In the genomic region with DNA sequence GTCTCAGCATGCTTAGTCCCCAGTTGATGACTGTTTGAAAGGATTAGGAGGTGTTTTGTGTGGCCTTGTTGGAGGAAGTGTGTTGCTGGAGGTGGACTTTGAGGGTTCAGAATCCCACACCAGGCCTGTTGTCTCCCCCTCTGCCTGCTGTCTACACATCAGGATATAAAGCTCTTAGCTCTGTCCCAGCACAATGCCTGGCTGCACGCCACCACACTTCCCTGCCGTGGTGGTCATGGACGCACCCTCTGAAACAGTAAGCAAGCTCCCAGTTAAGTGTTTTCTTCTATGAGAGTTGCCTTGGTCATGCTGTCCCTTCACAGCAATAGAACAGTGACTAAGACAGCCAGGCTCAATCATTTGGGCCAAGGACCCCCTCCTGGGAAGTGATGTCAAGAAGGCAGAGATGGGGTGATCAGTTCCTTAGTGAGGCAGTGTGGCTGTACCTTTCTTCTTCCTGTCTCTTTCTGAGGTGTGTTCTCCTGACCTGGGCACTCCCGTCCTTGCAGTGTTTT, we compare ENCODE assay signal across 17 mouse cellular contexts.
DNase-seq lines count a peak whose midpoint lies in the region; ATAC-seq and TF ChIP-seq lines count a peak whose summit lies in the region.
"Had no signal": no experiment of that assay in that cellular context is flagged by ENCODE, and none has a peak within 500 bp of the region (broad histone marks: within the 10 kb centered on the region; RNA-seq: fewer than 3 reads in every experiment).

No protein-coding gene starts in this region.

- H3K4me3 ChIP-seq in gastrocnemius, adult 2 months: no peak overlapping the region
- no peak overlapping the region for H3K4me3 ChIP-seq in kidney, embryonic 14.5 days (ENCODE audit: low read length)
- no peak overlapping the region for H3K4me3 ChIP-seq in stomach, embryonic 14.5 days (ENCODE audit: low read depth, low read length)
- H3K4me3 ChIP-seq: embryonic facial prominence, embryonic 12.5 days; forebrain, embryonic 10.5 days; heart, embryonic 13.5 days; left cerebral cortex, adult 2 months; midbrain, embryonic 15.5 days had no signal

- intact Hi-C loops in gastrocnemius, adult 2 months (cut with DNase I): no loop called here
- intact Hi-C loops in left cerebral cortex, postnatal 25 days (cut with DNase I): no loop called here

- no peaks in the 10 kb centered on the region for H3K36me3 ChIP-seq in kidney, embryonic 14.5 days (ENCODE audit: control insufficient read depth, insufficient read depth, low read length)
- H3K36me3 ChIP-seq in stomach, embryonic 14.5 days (ENCODE audit: control insufficient read depth, insufficient read depth, low read length): no peaks in the 10 kb centered on the region
- H3K36me3 ChIP-seq: embryonic facial prominence, embryonic 12.5 days; forebrain, embryonic 10.5 days; heart, embryonic 13.5 days; midbrain, embryonic 15.5 days had no signal

- TF ChIP-seq CTCF in gastrocnemius, adult 2 months (IDR thresholded peaks at IDR 0.05): no peak

- no peak overlapping the region for H3K9ac ChIP-seq in kidney, embryonic 14.5 days (ENCODE audit: low read depth, low read length)
- H3K9ac ChIP-seq in stomach, embryonic 14.5 days (replicated peaks; ENCODE audit: low read depth, low read length): no peak overlapping the region
- H3K9ac ChIP-seq: embryonic facial prominence, embryonic 12.5 days; heart, embryonic 13.5 days; hindbrain, embryonic 14.5 days; midbrain, embryonic 15.5 days had no signal

- ATAC-seq in kidney, embryonic 14.5 days (ENCODE audit: low FRiP score, low TSS enrichment): no peak
- no peak for ATAC-seq in stomach, embryonic 14.5 days (ENCODE audit: insufficient number of reproducible peaks, insufficient read depth, low FRiP score, low read depth)
- ATAC-seq: midbrain, embryonic 15.5 days had no signal

- H3K4me2 ChIP-seq in kidney, embryonic 14.5 days (replicated peaks; ENCODE audit: low read depth, low read length): no peak overlapping the region
- H3K4me2 ChIP-seq in stomach, embryonic 14.5 days (replicated peaks; ENCODE audit: low read depth, low read length): no peak overlapping the region
- H3K4me2 ChIP-seq: embryonic facial prominence, embryonic 12.5 days; heart, embryonic 13.5 days; hindbrain, embryonic 14.5 days; midbrain, embryonic 15.5 days had no signal

- H3K27me3 ChIP-seq in kidney, embryonic 14.5 days (ENCODE audit: control insufficient read depth, insufficient read depth, low read length): no peaks in the 10 kb centered on the region
- no peaks in the 10 kb centered on the region for H3K27me3 ChIP-seq in stomach, embryonic 14.5 days (ENCODE audit: control insufficient read depth, insufficient read depth, low read length)
- H3K27me3 ChIP-seq: embryonic facial prominence, embryonic 12.5 days; heart, embryonic 13.5 days; midbrain, embryonic 15.5 days had no signal

- DNase-seq in gastrocnemius, adult 2 months: peak; percentile 33
- DNase-seq in gastrocnemius, postnatal 4 days (ENCODE audit: low spot score in 2 of 2): no peak
- DNase-seq in kidney, adult 9 months: no peak
- DNase-seq in heart, postnatal 4 days: peak; percentile 49
- no peak for DNase-seq in layer of hippocampus, adult 9-11 months
- DNase-seq in left cerebral cortex, postnatal 25 days (ENCODE audit: low spot score in 2 of 2): no peak
- DNase-seq: cerebellum, adult 11 months; liver; thymus, postnatal 25 days had no signal

- H3K27ac ChIP-seq in gastrocnemius, adult 2 months: no peak overlapping the region
- H3K27ac ChIP-seq in kidney, embryonic 14.5 days (ENCODE audit: low read depth, low read length): peak overlapping the region; percentile 67; the same call in 1 of the 2 replicates
- H3K27ac ChIP-seq in stomach, embryonic 14.5 days (ENCODE audit: low read length): peak overlapping the region; percentile 75
- H3K27ac ChIP-seq: embryonic facial prominence, embryonic 12.5 days; forebrain, embryonic 10.5 days; heart, embryonic 13.5 days; hindbrain, embryonic 14.5 days; left cerebral cortex, adult 2 months; midbrain, embryonic 15.5 days had no signal

- peaks cover 36% of the 10 kb centered on the region for H3K4me1 ChIP-seq in kidney, embryonic 14.5 days (ENCODE audit: control insufficient read depth, insufficient read depth, low read length)
- H3K4me1 ChIP-seq in stomach, embryonic 14.5 days (ENCODE audit: control insufficient read depth, insufficient read depth, low read length): peaks cover 47% of the 10 kb centered on the region

- no peaks in the 10 kb centered on the region for H3K9me3 ChIP-seq in kidney, embryonic 14.5 days (ENCODE audit: control insufficient read depth, low read length)
- no peaks in the 10 kb centered on the region for H3K9me3 ChIP-seq in stomach, embryonic 14.5 days (ENCODE audit: control insufficient read depth, low read depth, low read length)
- H3K9me3 ChIP-seq: embryonic facial prominence, embryonic 12.5 days; forebrain, embryonic 10.5 days; heart, embryonic 13.5 days; midbrain, embryonic 15.5 days had no signal

- 68% methylated on average over 4 of the region's 4 CpGs for WGBS in kidney, embryonic 14.5 days
- WGBS in stomach, embryonic 14.5 days: 75% methylated on average over 4 of the region's 4 CpGs

Comparison
In these comparisons a context has a peak if more than half of its experiments do, and no peak if none do; other contexts are left out.
1. DNase-seq: peak in gastrocnemius, adult 2 months (single experiment) and heart, postnatal 4 days (single experiment); none in gastrocnemius, postnatal 4 days (0 of 2), kidney, adult 9 months (single experiment), layer of hippocampus, adult 9-11 months (single experiment) and left cerebral cortex, postnatal 25 days (0 of 2).